15 mouse cellular contexts compared by ENCODE assay signal in the genomic region with DNA sequence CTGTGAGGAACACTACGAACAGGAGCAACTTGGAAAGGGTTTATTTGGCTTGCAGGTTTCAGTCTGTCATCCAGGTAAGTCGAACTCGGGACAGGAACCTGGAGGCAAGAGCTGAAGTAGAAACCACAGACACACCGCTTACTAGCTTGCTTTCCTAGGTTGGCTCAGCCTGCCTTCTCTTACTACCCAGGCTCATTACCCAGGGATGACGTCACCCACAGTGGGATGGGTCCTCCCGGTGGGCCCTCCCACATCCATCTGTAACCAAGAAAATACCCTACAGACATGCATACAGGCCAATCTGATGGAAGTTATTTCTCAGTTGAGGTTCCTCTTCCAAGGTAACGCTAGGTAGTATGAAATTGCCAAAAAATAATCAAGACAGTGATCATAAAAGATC. TPM values are rescaled to one million over a fixed set of nuclear protein-coding genes. Genes with fewer than 3 reads are reported as not detected.
DNase-seq lines count a peak whose midpoint lies in the region; ATAC-seq and TF ChIP-seq lines count a peak whose summit lies in the region.
"Had no signal": no experiment of that assay in that cellular context is flagged by ENCODE, and none has a peak within 500 bp of the region (broad histone marks: within the 10 kb centered on the region; RNA-seq: fewer than 3 reads in every experiment).

No protein-coding gene starts in this region.

- H3K27ac ChIP-seq in liver, postnatal 0 days (ENCODE audit: low read depth): no peak overlapping the region
- no peak overlapping the region for H3K27ac ChIP-seq in liver, embryonic 11.5 days (ENCODE audit: low read depth, low read length)
- no peak overlapping the region for H3K27ac ChIP-seq in MEL (ENCODE audit: control insufficient read depth, low read depth, low read length)
- H3K27ac ChIP-seq in forebrain, embryonic 12.5 days: no peak overlapping the region
- no peak overlapping the region for H3K27ac ChIP-seq in midbrain, embryonic 13.5 days
- H3K27ac ChIP-seq: embryonic facial prominence, embryonic 13.5 days; forebrain, embryonic 13.5 days; heart, adult 2 months; hindbrain, embryonic 10.5 days; hindbrain, embryonic 14.5 days had no signal

- H3K36me3 ChIP-seq in liver, postnatal 0 days (replicated peaks; ENCODE audit: insufficient read depth, low read length): no peaks in the 10 kb centered on the region
- no peaks in the 10 kb centered on the region for H3K36me3 ChIP-seq in liver, embryonic 11.5 days (ENCODE audit: control insufficient read depth, insufficient read depth, low read length)
- H3K36me3 ChIP-seq in MEL (ENCODE audit: control insufficient read depth in 1 of 2, insufficient read depth in 2 of 2, low read length in 2 of 2): no peaks in the 10 kb centered on the region; a peak in 2 of 4 replicates
- no peaks in the 10 kb centered on the region for H3K36me3 ChIP-seq in forebrain, embryonic 12.5 days (replicated peaks)
- no peaks in the 10 kb centered on the region for H3K36me3 ChIP-seq in midbrain, embryonic 13.5 days
- H3K36me3 ChIP-seq: embryonic facial prominence, embryonic 13.5 days; hindbrain, embryonic 10.5 days had no signal

- no peaks in the 10 kb centered on the region for H3K79me2 ChIP-seq in MEL (ENCODE audit: control insufficient read depth, insufficient read depth, low read length, poor library complexity)

- no peak for TF ChIP-seq EP300 in liver, postnatal 0 days (IDR thresholded peaks at IDR 0.05; ENCODE audit: low read depth)
- TF ChIP-seq EP300 in MEL (IDR thresholded peaks at IDR 0.05; ENCODE audit: low read depth in 1 of 2, low read length in 2 of 2): no peak

- H3K4me1 ChIP-seq in liver, postnatal 0 days (ENCODE audit: insufficient read depth): peaks cover 4% of the 10 kb centered on the region; the same call in 1 of the 2 replicates
- H3K4me1 ChIP-seq in liver, embryonic 11.5 days (replicated peaks; ENCODE audit: control insufficient read depth, insufficient read depth, low read length): peaks cover 11% of the 10 kb centered on the region
- peaks cover 0 to 9% of the 10 kb centered on the region in 2 experiments; a peak in 2 of 4 replicates for H3K4me1 ChIP-seq in MEL (ENCODE audit: control insufficient read depth in 1 of 2, insufficient read depth in 2 of 2, low read length in 2 of 2)
- H3K4me1 ChIP-seq in forebrain, embryonic 12.5 days: peaks cover 7% of the 10 kb centered on the region
- peaks cover 9% of the 10 kb centered on the region; the same call in 1 of the 2 replicates for H3K4me1 ChIP-seq in midbrain, embryonic 13.5 days (replicated peaks)

- no peak overlapping the region for H3K9ac ChIP-seq in liver, postnatal 0 days (replicated peaks)
- H3K9ac ChIP-seq in liver, embryonic 11.5 days (ENCODE audit: low read depth, low read length): no peak overlapping the region
- no peak overlapping the region for H3K9ac ChIP-seq in MEL (ENCODE audit: control insufficient read depth, low read depth, low read length, poor library complexity, severe bottlenecking)
- no peak overlapping the region for H3K9ac ChIP-seq in forebrain, embryonic 12.5 days
- H3K9ac ChIP-seq in midbrain, embryonic 13.5 days (replicated peaks): no peak overlapping the region
- H3K9ac ChIP-seq: embryonic facial prominence, embryonic 13.5 days; forebrain, embryonic 13.5 days; hindbrain, embryonic 14.5 days had no signal

- ATAC-seq in liver, postnatal 0 days: no peak
- no peak for ATAC-seq in liver, embryonic 11.5 days (replicated peaks; ENCODE audit: low FRiP score)
- ATAC-seq in forebrain, embryonic 12.5 days (ENCODE audit: low FRiP score): no peak
- ATAC-seq in midbrain, embryonic 13.5 days: no peak
- ATAC-seq: forebrain, embryonic 13.5 days; intestine, embryonic 16.5 days had no signal

- H3K9me3 ChIP-seq in liver, postnatal 0 days (ENCODE audit: low read length): no peaks in the 10 kb centered on the region
- H3K9me3 ChIP-seq in liver, embryonic 11.5 days (ENCODE audit: control insufficient read depth, low read length): 0 out of 2 replicates have a peak, but pooled peaks cover under 1% of the 10 kb centered on the region
- H3K9me3 ChIP-seq in MEL (replicated peaks; ENCODE audit: insufficient read depth, low read length): no peaks in the 10 kb centered on the region
- no peaks in the 10 kb centered on the region for H3K9me3 ChIP-seq in forebrain, embryonic 12.5 days
- H3K9me3 ChIP-seq in midbrain, embryonic 13.5 days: no peaks in the 10 kb centered on the region
- H3K9me3 ChIP-seq: embryonic facial prominence, embryonic 13.5 days had no signal

- DNase-seq in liver, postnatal 0 days: peak; percentile 11
- no peak for DNase-seq in liver, embryonic 11.5 days (ENCODE audit: low spot score)
- DNase-seq in MEL (ENCODE audit: low read depth, low spot score) (peak; percentile 32), ZHBTc4 (ENCODE audit: low read depth, low spot score) (peak; percentile 45)
- DNase-seq in spleen, postnatal 14 days (ENCODE audit: low spot score in 2 of 2): no peak
- DNase-seq: cerebellum, adult 9-11 months had no signal

- no peak for TF ChIP-seq RAD21 in MEL (IDR thresholded peaks at IDR 0.05; ENCODE audit: low read depth, low read length)

- no peak for TF ChIP-seq CTCF in liver, postnatal 0 days (IDR thresholded peaks at IDR 0.05; ENCODE audit: low read depth)
- no peak for TF ChIP-seq CTCF in MEL (IDR thresholded peaks at IDR 0.05 in 2 of 3, conservative IDR thresholded peaks at IDR 0.05 in 1 of 3; ENCODE audit: control insufficient read depth in 1 of 3, insufficient read depth in 1 of 3, low read depth in 2 of 3, low read length in 3 of 3, poor library complexity in 1 of 3, severe bottlenecking in 1 of 3)

- WGBS in liver, postnatal 0 days (ENCODE audit: insufficient replicate concordance): 78% methylated on average over 7 of the region's 7 CpGs
- 82% methylated on average over 7 of the region's 7 CpGs for WGBS in liver, embryonic 11.5 days
- WGBS in forebrain, embryonic 12.5 days: 80% methylated on average over 7 of the region's 7 CpGs
- 86% methylated on average over 7 of the region's 7 CpGs for WGBS in midbrain, embryonic 13.5 days

- no peak overlapping the region for H3K4me3 ChIP-seq in liver, postnatal 0 days (ENCODE audit: low read depth, low read length)
- no peak overlapping the region for H3K4me3 ChIP-seq in liver, embryonic 11.5 days (ENCODE audit: low read depth, low read length)
- no peak overlapping the region for H3K4me3 ChIP-seq in MEL (ENCODE audit: control insufficient read depth in 1 of 2, insufficient read depth in 1 of 2, low read depth in 2 of 2, low read length in 2 of 2)
- no peak overlapping the region for H3K4me3 ChIP-seq in forebrain, embryonic 12.5 days (replicated peaks)
- H3K4me3 ChIP-seq in midbrain, embryonic 13.5 days (replicated peaks): no peak overlapping the region
- H3K4me3 ChIP-seq: embryonic facial prominence, embryonic 13.5 days; forebrain, embryonic 13.5 days; heart, adult 2 months; hindbrain, embryonic 10.5 days had no signal

- no peaks in the 10 kb centered on the region for H3K27me3 ChIP-seq in liver, postnatal 0 days (ENCODE audit: insufficient read depth, low read length)
- no peaks in the 10 kb centered on the region for H3K27me3 ChIP-seq in liver, embryonic 11.5 days (replicated peaks; ENCODE audit: control insufficient read depth, insufficient read depth, low read length)
- no peaks in the 10 kb centered on the region for H3K27me3 ChIP-seq in MEL (ENCODE audit: control insufficient read depth in 1 of 2, insufficient read depth in 2 of 2, low read length in 2 of 2)
- peaks cover 21% of the 10 kb centered on the region for H3K27me3 ChIP-seq in forebrain, embryonic 12.5 days
- peaks cover 15% of the 10 kb centered on the region for H3K27me3 ChIP-seq in midbrain, embryonic 13.5 days

- no peak overlapping the region for H3K4me2 ChIP-seq in liver, postnatal 0 days (ENCODE audit: low read depth, low read length)
- H3K4me2 ChIP-seq in liver, embryonic 11.5 days: no peak overlapping the region
- no peak overlapping the region for H3K4me2 ChIP-seq in forebrain, embryonic 12.5 days
- H3K4me2 ChIP-seq in midbrain, embryonic 13.5 days (replicated peaks): no peak overlapping the region
- H3K4me2 ChIP-seq: embryonic facial prominence, embryonic 13.5 days; forebrain, embryonic 13.5 days; heart, embryonic 11.5 days; hindbrain, embryonic 14.5 days had no signal

- no peak for TF ChIP-seq POLR2A in MEL (IDR thresholded peaks at IDR 0.05; ENCODE audit: control insufficient read depth in 1 of 2, insufficient read depth in 1 of 2, low read depth in 1 of 2, low read length in 2 of 2, poor library complexity in 1 of 2)

TF ChIP-seq in MEL, 35 proteins besides CTCF, POLR2A, EP300 and RAD21:
- TF ChIP-seq ZC3H11A (IDR thresholded peaks at IDR 0.05; ENCODE audit: low read depth, low read length) (no peak), GATA1 (IDR thresholded peaks at IDR 0.05; ENCODE audit: low read depth, low read length) (no peak), ZNF384 (IDR thresholded peaks at IDR 0.05; ENCODE audit: low read depth, low read length) (no peak), SMC3 (IDR thresholded peaks at IDR 0.05; ENCODE audit: low read depth, low read length) (no peak), MAFK (IDR thresholded peaks at IDR 0.05; ENCODE audit: borderline replicate concordance, low read depth, low read length) (no peak), MEF2A (IDR thresholded peaks at IDR 0.05; ENCODE audit: extremely low read depth, insufficient replicate concordance, low read depth, low read length, poor library complexity, severe bottlenecking) (no peak), NELFE (IDR thresholded peaks at IDR 0.05; ENCODE audit: low read depth, low read length) (no peak)

RNA-seq across cellular contexts. Expression of gene Intu, which starts 6.2 kb away (rescaled TPM):
- polyA plus RNA-seq in liver, postnatal 0 days (2015; fragmentation: Nextera tagmentation; extraction: Ambion mirVana): 0.53 and 0.60 TPM in 2 replicates
- 3.1 and 3.6 TPM in 2 replicates for polyA plus RNA-seq in liver, embryonic 11.5 days (2014; fragmentation: Nextera tagmentation; extraction: Ambion mirVana)
- total RNA-seq in MEL (2012; rRNA removed): 10.9 and 12.3 TPM in 2 replicates
- polyA plus RNA-seq in MEL (2012; ENCODE audit: insufficient read depth in 1 of 2, insufficient read length in 2 of 2, low read depth in 1 of 2, low replicate concordance in 2 of 2, missing spikeins in 1 of 2): 1 to 10 TPM in 1 of 2 experiments, not detected in 1; 9.7 TPM
- 7.2 and 8.9 TPM in 2 replicates for polyA plus RNA-seq in forebrain, embryonic 12.5 days (2016; fragmentation: Nextera tagmentation; extraction: Ambion mirVana)
- 3.2 and 4.2 TPM in 2 replicates for polyA plus RNA-seq in midbrain, embryonic 13.5 days (2015; fragmentation: Nextera tagmentation; extraction: Ambion mirVana)

Comparison
In these comparisons a context has a peak if more than half of its experiments do, and no peak if none do; other contexts are left out.
1. DNase-seq: peak in liver, postnatal 0 days (single experiment), MEL (single experiment) and ZHBTc4 (single experiment); none in liver, embryonic 11.5 days (single experiment) and spleen, postnatal 14 days (0 of 2).